ENCODE assay signal across 19 mouse cellular contexts in the genomic region with DNA sequence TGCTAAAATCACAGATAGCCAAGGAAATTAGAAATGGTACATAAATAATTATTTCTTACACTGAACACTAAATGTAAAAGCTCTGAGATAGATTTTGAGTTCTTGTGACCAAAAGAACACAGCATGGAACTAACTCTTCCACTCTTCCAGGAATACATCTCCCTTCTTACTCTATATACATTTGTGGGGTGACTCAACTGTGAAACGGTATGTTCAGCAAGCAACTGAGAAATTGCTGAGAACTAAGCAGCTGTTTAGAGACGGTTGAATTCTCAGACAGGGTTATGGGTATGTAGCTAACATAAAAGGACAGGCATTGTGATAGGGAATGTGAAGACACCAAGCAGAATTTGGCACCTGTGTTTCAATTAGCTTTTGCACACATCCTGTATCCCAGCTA. TPM values are rescaled to one million over a fixed set of nuclear protein-coding genes. Genes with fewer than 3 reads are reported as not detected.
"Had no signal": no experiment of that assay in that cellular context is flagged by ENCODE, and none has a peak within 500 bp of the region (broad histone marks: within the 10 kb centered on the region; RNA-seq: fewer than 3 reads in every experiment).

No protein-coding gene starts in this region.

- H3K36me3 ChIP-seq: neural tube, embryonic 12.5 days; neural tube, embryonic 13.5 days; neural tube, embryonic 15.5 days; stomach, embryonic 15.5 days had no signal

- H3K4me3 ChIP-seq: neural tube, embryonic 12.5 days; neural tube, embryonic 13.5 days; neural tube, embryonic 15.5 days; stomach, embryonic 15.5 days had no signal

- DNase-seq: retina, postnatal 1 day; right cerebral cortex, adult 18-20 months; right cerebral cortex, postnatal 14 days; right cerebral cortex, postnatal 25 days; right cerebral cortex, postnatal 4 days; spleen, adult 18-20 months; thymus, adult 18-20 months; thymus, adult 2 months; thymus, postnatal 14 days; thymus, postnatal 25 days; thymus, postnatal 36 days; thymus, postnatal 4 days had no signal

- H3K4me1 ChIP-seq: neural tube, embryonic 12.5 days; neural tube, embryonic 13.5 days; neural tube, embryonic 15.5 days; stomach, embryonic 15.5 days had no signal

- H3K27me3 ChIP-seq: neural tube, embryonic 12.5 days; neural tube, embryonic 13.5 days; neural tube, embryonic 15.5 days; stomach, embryonic 15.5 days had no signal

- H3K27ac ChIP-seq: neural tube, embryonic 12.5 days; neural tube, embryonic 13.5 days; neural tube, embryonic 15.5 days; stomach, embryonic 15.5 days; stomach, postnatal 0 days had no signal

- H3K9me3 ChIP-seq: neural tube, embryonic 12.5 days; neural tube, embryonic 13.5 days; neural tube, embryonic 15.5 days; stomach, embryonic 15.5 days had no signal

- H3K9ac ChIP-seq: neural tube, embryonic 12.5 days; neural tube, embryonic 13.5 days; neural tube, embryonic 15.5 days; stomach, embryonic 15.5 days had no signal

- H3K4me2 ChIP-seq: neural tube, embryonic 12.5 days; neural tube, embryonic 13.5 days; neural tube, embryonic 15.5 days; stomach, embryonic 15.5 days had no signal

RNA-seq across cellular contexts. Expression of a gene that starts 51.3 kb away (rescaled TPM):
- total RNA-seq: neutrophil, adult 5-6 weeks had no signal
- polyA plus RNA-seq: testis, adult 2 months had no signal
